Mouse (Mus musculus): ENCODE measurements around the gene Acacb.

The Acacb gene

GRCm38 (mm10) chr5:114268646-114269045, 122.3 kb downstream of the Acacb start:
- no peak for DNase-seq (ENCODE audit: low spot score in 2 of 2)

DNA sequence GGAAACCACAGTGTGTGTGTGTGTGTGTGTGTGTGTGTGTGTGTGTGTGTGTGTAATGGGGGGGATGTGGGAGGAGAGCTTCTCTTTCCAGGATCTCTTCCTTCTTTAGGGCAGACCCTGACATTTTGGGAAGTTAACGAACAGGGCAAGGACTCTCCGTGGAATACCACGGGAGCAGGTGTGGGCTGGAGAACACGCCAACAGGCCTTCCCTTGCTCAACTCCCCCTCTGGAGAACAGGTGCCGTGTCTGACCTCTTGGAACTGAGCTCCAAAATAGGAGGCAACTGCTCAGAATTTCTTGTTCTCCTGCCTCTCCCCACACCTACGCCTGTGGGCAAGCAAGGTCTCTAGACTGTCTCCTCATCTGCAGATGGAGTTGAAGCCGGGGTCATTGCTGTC, 123.2 kb downstream of the Acacb start:
- DNase-seq (ENCODE audit: low spot score in 2 of 2), result no peak

GRCm38 (mm10) chr5:114269984-114270383, 123.6 kb downstream of the Acacb start:
- DNase-seq (ENCODE audit: low spot score in 2 of 2), result no peak

DNA sequence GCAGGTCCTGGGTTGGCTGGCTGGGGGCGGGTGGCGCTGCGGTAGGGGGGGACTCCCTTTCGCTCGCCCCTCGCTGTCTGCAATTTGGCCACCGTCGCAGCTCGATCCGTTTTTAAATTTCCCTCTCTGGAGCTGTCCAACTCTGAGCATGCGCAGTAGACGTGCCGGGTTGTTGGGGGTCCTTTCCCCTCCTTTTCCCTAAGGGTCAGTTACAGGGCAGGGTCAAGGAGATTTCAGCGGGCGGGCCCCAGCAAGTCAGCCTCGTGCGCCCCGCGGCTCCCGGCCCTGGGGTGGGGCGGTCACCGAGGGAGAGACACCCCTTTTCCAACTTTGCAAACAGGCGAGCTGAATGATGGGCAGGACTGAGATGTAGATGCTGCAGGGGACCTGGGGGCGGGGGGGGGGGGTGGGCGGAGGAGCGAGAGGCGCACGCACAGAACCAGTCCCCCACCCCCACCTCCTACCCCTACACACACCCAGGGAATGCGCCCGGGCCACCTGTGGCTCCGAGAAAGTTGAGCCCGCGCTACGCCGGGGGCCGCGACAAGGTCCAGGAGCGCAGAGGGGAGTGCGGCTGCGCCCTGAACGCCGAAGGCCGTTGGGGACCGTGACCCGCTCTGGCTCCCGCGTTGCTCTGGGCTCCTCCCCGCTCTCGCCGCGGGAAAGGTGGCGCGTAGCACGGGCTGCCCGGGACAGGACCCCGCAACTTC, 127.5 kb downstream of the Acacb start, which contains the start of gene Foxn4:
Gene Foxn4, minus strand, starts transcription at position 115 of the 710 bp plus-strand sequence.
- DNase-seq (ENCODE audit: low spot score in 2 of 2), result no peak

DNA sequence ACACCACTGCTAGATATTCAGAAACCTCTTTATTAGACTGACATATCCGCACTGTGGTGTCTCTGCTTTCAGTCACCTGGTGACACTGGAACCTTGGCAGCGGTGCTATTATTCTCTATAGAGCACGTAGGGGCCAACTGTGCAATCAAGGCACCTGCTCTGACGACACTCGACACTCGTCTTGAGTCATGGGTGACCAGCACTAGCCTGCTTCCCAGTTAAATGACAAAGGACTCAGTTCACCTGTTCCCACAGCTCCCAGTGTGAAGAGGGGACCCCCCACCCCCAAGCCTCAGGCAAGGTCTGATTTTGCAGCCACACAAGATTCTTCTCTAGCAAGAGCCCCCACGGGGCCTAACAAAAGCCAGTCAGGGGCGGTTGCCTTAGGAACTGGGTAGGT, 129.0 kb downstream of the Acacb start:
- no peak for DNase-seq (ENCODE audit: low spot score in 2 of 2)

DNA sequence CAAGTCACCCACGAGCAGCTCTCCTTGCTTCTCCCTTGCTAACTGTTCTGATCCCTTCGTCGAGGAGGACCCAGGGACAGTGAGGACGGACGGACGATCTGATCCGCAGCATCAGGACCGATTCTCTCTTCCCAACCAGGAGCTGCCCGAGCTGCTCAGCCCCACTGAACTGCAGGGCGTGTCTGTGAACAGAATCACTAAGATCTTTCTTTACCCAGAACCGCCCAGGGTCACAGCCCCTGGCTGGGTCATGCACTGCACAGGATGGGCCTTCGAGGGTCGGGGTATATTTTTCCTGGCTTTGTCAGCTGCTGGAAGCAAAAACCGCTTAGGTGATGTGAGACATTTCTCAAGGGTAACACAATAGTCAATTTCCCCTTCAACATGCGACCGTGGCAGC, 129.7 kb downstream of the Acacb start:
- DNase-seq (ENCODE audit: low spot score in 2 of 2), result no peak

DNA sequence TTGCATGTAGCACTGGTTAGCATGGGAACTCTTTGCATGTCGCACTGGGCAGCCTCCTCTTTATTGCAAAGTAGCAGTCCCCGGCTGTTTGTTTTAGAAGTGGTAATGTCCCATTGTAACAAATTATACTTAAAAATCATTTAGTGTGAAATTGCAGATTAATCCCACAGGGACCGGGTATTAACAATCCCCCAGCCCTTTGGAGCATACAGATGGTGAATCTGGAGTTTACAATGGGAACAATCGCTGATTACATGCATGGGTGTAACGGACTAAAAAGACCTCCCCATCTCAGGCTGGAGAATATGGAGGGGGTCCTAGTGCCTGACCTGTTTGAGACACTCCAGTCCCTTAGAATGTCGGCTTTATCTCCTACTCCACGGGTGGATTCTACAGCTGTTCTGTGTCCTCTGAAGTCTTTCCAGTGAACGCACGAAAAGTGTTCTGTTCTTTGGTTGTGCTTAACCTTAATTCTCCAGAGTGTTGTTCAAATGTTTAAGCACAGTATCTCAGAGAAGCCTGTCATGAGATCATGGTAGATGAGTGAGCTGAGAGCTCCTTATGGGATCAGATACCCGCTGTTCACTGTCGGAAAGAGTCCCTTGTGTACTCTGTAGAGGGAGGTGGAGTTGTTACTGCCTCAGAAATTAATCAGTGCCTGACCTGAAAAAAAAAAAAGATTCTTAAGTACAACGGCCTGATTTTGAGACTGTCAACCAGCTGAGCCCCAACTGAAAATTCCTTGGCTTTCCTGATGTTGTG, 133.2 kb downstream of the Acacb start:
- no peak for DNase-seq (ENCODE audit: low spot score in 2 of 2)

GRCm38 (mm10) chr5:114282346-114282745, 136.0 kb downstream of the Acacb start:
- no peak for DNase-seq (ENCODE audit: low spot score in 2 of 2)

GRCm38 (mm10) chr5:114284604-114285397, 138.5 kb downstream of the Acacb start:
- DNase-seq (ENCODE audit: low spot score in 2 of 2), result peak in 1 of 2 experiments; percentile 39

- no peak for DNase-seq (ENCODE audit: low spot score in 2 of 2)
Observed at GRCm38 (mm10) chr5:114285398-114285700, 139.0 kb downstream of the Acacb start.

- DNase-seq (ENCODE audit: low spot score in 2 of 2), result no peak
Observed at GRCm38 (mm10) chr5:114286102-114286501, 139.8 kb downstream of the Acacb start.

- no peak for DNase-seq (ENCODE audit: low spot score in 2 of 2)
Observed at GRCm38 (mm10) chr5:114286872-114287571, 140.7 kb downstream of the Acacb start.

DNA sequence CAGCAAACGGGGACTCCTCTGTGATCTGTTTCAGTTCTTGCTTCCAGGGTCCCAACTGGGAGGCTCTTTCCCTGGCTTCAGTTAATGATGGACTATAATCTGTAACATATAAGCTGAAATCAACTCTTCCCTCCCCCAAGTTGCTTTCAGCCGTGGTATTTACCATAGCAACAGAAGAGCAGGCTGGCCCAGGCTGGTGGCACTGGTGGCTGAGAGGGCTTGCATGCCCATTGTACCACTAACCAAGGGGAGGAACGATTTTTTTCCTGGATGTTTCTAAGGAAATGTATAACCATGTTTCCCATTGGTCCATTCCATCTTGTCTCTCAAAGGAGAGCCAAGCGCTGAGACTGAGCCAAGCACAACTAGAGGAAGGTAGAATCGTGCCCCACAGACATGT, 142.1 kb downstream of the Acacb start:
- no peak for DNase-seq (ENCODE audit: low spot score in 2 of 2)

DNA sequence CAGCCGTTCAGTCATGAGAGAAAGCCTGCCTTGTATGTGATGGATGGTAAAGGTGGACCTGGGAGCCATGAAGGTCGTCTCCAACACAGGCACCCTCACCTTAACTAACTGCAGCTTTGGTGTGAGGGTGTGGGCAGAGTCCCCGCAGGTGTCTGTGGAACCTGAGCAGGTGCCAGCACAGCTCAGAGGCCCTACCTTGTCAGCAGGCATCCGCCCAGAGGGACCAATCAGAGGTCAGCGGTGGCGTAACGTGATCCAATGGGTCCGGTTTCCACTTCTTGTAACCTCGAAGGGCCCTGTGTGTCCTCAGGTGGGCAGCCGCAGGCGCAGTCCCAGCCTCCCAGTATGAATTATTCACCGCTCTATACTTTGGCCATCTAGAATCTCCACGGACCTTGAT, 142.5 kb downstream of the Acacb start, which contains the start of gene Myo1h:
Gene Myo1h, plus strand, starts transcription at position 293 of the 400 bp plus-strand sequence.
- DNase-seq (ENCODE audit: low spot score in 2 of 2), result no peak

DNA sequence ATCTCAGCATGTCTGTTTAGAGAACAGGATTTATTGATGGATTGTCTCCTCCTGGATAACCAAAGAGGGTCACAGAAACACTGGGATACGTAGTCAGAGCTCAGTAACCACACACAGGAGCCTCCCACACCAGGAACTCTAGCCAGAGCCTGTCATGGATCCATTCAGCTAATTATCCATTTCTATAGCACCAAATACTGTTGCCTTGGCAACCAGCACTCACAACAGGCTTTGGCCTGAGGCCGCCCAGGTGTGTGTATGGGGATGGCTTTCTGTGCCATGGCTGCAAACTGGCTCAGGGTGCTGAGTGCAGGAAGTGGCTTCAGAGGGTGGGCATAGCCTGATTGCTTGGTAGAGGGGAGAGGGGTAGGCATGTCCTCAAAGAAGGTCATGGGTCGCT, 143.7 kb downstream of the Acacb start:
- no peak for DNase-seq (ENCODE audit: low spot score in 2 of 2)

GRCm38 (mm10) chr5:114296693-114297631, 150.6 kb downstream of the Acacb start:
- DNase-seq (ENCODE audit: low spot score in 2 of 2), result no peak

GRCm38 (mm10) chr5:114298212-114298894, 152.0 kb downstream of the Acacb start:
- DNase-seq (ENCODE audit: low spot score in 2 of 2), result no peak

DNA sequence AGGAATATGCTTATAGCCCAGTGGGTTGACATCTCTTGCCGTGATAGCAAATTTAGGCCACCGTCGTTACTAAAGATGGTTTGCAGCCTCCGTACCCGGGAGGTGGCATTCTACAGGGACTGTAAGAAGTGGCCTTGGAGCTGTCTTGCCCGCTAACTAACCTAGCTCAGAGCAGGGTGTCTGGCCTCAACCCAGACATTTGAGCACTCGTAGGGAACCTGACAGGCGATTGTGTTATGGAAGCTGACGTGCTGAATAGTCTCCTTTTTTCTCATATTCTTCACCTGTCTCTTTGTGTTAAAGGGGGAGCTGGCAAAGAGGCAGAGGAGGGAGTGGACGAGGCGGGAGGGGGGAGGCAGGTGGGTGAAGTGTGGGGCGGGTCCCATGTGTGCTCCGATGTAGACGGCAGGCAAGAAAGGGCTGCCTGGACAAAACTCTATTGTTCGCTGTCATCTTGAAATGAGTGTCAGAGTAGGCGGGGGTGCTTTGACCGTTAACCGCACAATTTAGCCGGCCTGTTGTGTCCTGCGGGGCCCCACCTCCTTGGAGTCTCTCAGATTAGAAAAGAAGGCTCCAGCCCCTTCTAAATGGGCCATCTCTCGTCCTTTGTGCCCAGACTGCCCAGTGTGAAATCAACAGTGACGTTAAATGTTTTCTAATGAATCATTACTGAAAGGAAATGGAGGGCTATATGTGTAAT, 153.0 kb downstream of the Acacb start:
- no peak for DNase-seq (ENCODE audit: low spot score in 2 of 2)

GRCm38 (mm10) chr5:114299883-114300610, 153.7 kb downstream of the Acacb start:
- no peak for DNase-seq (ENCODE audit: low spot score in 2 of 2)
